Mouse (Mus musculus) CD4-positive naive resting alpha-beta T cell, adult 57 days (primary cell): ENCODE results near the gene Umad1. TPM values are rescaled to one million over a fixed set of nuclear protein-coding genes. Genes with fewer than 3 reads are reported as not detected.

Experiments
- total RNA-seq: library from RNA; stranded (reverse); gene quantifications from one replicate; pipeline ENCODE4 v1.2.4, GENCODE M21; 2023

The Umad1 gene
- total RNA-seq = 6.5 TPM

DNA sequence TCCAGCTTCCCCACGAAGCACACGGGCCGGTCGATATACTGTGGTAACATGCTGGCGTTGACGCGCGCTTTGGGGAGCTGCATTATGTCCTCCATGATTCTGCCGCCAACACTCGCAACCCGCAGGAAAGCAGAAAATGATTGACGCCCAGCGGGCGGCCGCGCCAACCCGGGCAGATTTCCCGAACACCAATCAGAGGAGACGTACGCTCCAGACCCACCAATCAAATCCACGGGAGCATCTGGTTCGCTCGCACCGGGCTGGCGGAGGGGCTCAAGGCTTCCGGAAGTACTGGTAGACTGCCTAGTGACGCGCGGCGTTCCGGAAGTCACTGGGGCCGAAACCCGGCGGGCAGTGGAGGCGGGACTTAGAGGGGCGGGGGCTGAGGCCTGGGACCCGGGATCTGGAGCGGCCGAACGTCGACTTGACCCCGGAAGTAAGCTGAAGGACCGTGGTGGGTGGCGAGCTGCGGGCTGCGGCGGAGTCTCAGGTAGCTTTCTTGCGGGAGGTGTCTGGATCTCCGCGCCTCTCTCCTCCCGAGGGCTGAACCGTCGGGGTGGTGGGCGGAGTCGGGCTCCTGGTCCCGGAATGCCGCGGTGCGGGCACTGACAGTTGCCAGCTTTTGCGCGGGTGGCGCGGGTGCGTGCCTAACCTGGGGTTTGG, at the start of gene Umad1, which contains the start of the genes Rpa3 and Gm45062:
Gene Umad1, plus strand, starts transcription at position 285 of the 663 bp plus-strand sequence.
Gene Rpa3, minus strand, starts transcription at position 170 of the 663 bp plus-strand sequence.
Gene Gm45062, plus strand, starts transcription at position 447 of the 663 bp plus-strand sequence.

Other genes with a start within 250 kb of the Umad1 start
- not detected for gene Col28a1, start 66.7 kb upstream of the Umad1 start, total RNA-seq
- 22.3 TPM for gene Mios, start 50.1 kb upstream of the Umad1 start, total RNA-seq
- gene Rpa3, start 115 bp upstream of the Umad1 start, total RNA-seq = 13.5 TPM
- not detected for gene Gm45062, start 162 bp downstream of the Umad1 start, total RNA-seq